Mouse (Mus musculus): ENCODE data around the gene Mroh7.

Gene Mroh7

GRCm38 (mm10) chr4:106699989-106700388 lies 30.7 kb downstream of the Mroh7 start:
- DNase-seq (ENCODE audit: low spot score), result peak; percentile 20

GRCm38 (mm10) chr4:106693841-106694430 lies 36.8 kb downstream of the Mroh7 start:
- DNase-seq (ENCODE audit: low spot score), result no peak

- no peak for DNase-seq (ENCODE audit: low spot score)
Measured at GRCm38 (mm10) chr4:106688636-106689296, 42.0 kb downstream of the Mroh7 start.

GRCm38 (mm10) chr4:106680955-106681354 lies 49.8 kb downstream of the Mroh7 start:
- peak; percentile 27 for DNase-seq (ENCODE audit: low spot score)

GRCm38 (mm10) chr4:106679152-106679551 lies 51.6 kb downstream of the Mroh7 start:
- no peak for DNase-seq (ENCODE audit: low spot score)

- peak; percentile 86 for DNase-seq (ENCODE audit: low spot score)
Measured at GRCm38 (mm10) chr4:106678442-106679118, 52.1 kb downstream of the Mroh7 start, which contains the start of gene Ttc4. Gene Ttc4, minus strand, starts transcription at chr4:106678944.

- DNase-seq (ENCODE audit: low spot score), result no peak
Measured at GRCm38 (mm10) chr4:106676749-106677148, 54.0 kb downstream of the Mroh7 start.

- no peak for DNase-seq (ENCODE audit: low spot score)
Measured at GRCm38 (mm10) chr4:106666546-106666945, 64.2 kb downstream of the Mroh7 start.

GRCm38 (mm10) chr4:106665673-106666072 lies 65.1 kb downstream of the Mroh7 start:
- no peak for DNase-seq (ENCODE audit: low spot score)

- DNase-seq (ENCODE audit: low spot score), result no peak
Measured at GRCm38 (mm10) chr4:106665269-106665668, 65.5 kb downstream of the Mroh7 start.

GRCm38 (mm10) chr4:106664697-106665096 lies 66.0 kb downstream of the Mroh7 start:
- DNase-seq (ENCODE audit: low spot score), result no peak

GRCm38 (mm10) chr4:106663956-106664470 lies 66.7 kb downstream of the Mroh7 start:
- DNase-seq (ENCODE audit: low spot score), result no peak

GRCm38 (mm10) chr4:106655681-106656080 lies 75.0 kb downstream of the Mroh7 start:
- no peak for DNase-seq (ENCODE audit: low spot score)

GRCm38 (mm10) chr4:106653051-106653450 lies 77.7 kb downstream of the Mroh7 start:
- DNase-seq (ENCODE audit: low spot score), result no peak

- no peak for DNase-seq (ENCODE audit: low spot score)
Measured at GRCm38 (mm10) chr4:106652546-106652945, 78.2 kb downstream of the Mroh7 start.

- DNase-seq (ENCODE audit: low spot score), result peak; percentile 93
Measured at GRCm38 (mm10) chr4:106650833-106651527, 79.7 kb downstream of the Mroh7 start, which contains the start of gene Pars2. Gene Pars2, plus strand, starts transcription at chr4:106651069.

- DNase-seq (ENCODE audit: low spot score), result peak; percentile 66
Measured at GRCm38 (mm10) chr4:106647137-106647536, 83.6 kb downstream of the Mroh7 start.

- no peak for DNase-seq (ENCODE audit: low spot score)
Measured at GRCm38 (mm10) chr4:106645797-106646196, 84.9 kb downstream of the Mroh7 start.

GRCm38 (mm10) chr4:106644218-106644610 lies 86.5 kb downstream of the Mroh7 start:
- DNase-seq (ENCODE audit: low spot score), result no peak

- DNase-seq (ENCODE audit: low spot score), result peak; percentile 11
Measured at GRCm38 (mm10) chr4:106643483-106644217, 87.1 kb downstream of the Mroh7 start.

GRCm38 (mm10) chr4:106634086-106634479 lies 96.6 kb downstream of the Mroh7 start:
- no peak for DNase-seq (ENCODE audit: low spot score)

Data from MN1 (cell line).